Mouse (Mus musculus): ENCODE measurements around the gene Lingo3.
"Not testable (repeated sequence)": the region's sequence is repeated elsewhere in the genome, so short reads cannot be mapped to it uniquely, and the experiment has no call there.

The Lingo3 gene

DNA sequence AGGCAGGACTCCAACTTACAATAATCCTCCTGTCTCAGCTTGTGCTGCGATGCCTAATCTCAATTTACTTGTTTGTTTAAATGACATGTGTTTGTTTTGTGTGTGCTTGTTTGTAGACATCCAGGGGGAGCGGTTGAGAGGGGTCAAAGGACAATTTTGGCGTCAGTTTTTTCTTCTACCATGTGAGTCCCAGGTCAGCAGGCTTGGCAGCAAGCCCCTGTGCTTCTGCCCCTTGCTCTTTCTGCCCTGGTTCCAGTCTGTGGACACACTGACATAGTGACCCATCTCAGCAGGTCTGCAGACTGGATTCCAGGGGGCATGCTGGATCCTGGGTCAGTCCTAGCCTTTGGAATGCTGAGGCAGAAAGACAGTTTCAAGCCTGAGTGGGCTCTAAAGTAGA, 24.4 kb downstream of the Lingo3 start:
- DNase-seq (ENCODE audit: low read depth, low spot score), result no peak
- H3K36me3 ChIP-seq (ENCODE audit: control insufficient read depth, insufficient read depth, low read length, poor library complexity, severe bottlenecking), result no peaks in the 10 kb centered on the region
- no peaks in the 10 kb centered on the region for H3K27me3 ChIP-seq (ENCODE audit: control insufficient read depth, insufficient read depth, low read length, poor library complexity, severe bottlenecking)

DNA sequence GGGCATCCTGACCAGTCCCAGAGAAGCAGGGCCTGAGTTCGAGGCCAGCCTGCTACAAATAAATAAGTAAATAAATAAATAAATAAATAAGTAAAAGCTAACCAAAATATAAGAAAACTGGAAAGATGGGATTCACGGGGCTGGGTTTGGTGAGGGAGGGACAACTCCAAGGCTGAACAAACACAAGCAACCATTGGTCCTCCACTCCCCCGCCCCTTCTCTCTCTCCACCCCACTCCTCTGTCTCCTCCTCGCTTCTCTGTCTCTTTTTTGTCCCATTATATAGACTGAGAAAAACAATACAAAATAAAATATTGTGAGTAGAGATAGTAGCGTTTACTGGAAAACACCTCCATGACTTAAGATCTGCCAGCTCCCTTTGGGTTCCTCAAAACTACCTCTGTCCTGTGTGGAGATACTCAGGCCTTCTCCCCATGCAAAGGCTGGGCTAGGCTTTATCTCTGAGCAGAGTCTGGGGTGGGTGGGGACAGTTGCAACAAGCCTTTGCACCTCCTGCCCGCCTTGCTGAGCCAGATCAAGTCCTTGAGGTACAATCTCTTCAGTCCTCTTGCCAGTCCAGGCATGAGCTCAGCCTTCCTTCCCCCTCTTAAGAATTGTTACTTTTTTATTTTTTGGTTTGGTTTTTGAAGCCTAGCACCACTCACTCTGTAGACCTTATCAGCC, 25.1 kb downstream of the Lingo3 start:
- Histone ChIP-seq H3K36me3 (ENCODE audit: control insufficient read depth, insufficient read depth, low read length, poor library complexity, severe bottlenecking) (no peaks in the 10 kb centered on the region), H3K27me3 (ENCODE audit: control insufficient read depth, insufficient read depth, low read length, poor library complexity, severe bottlenecking) (no peaks in the 10 kb centered on the region)
- no peak for DNase-seq (ENCODE audit: low read depth, low spot score)

DNA sequence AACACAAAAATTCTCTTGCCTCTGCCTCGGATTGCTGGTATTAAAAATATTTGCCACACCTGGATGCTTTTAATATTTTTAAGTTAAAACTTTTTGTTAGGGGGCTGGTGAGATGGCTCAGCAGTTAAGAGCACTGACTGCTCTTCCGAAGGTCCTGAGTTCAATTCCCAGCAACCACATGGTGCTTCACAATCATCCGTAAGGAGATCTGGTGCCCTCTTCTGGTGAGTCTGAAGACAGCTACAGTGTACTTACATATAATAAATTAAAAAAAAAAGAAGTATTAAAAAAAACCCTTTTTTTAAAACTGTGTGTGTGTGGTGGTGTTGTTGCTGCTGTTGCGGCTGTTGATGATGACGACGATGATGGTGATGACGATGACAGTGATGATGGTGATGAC, 25.9 kb downstream of the Lingo3 start:
- H3K36me3 ChIP-seq (ENCODE audit: control insufficient read depth, insufficient read depth, low read length, poor library complexity, severe bottlenecking); H3K27me3 ChIP-seq (ENCODE audit: control insufficient read depth, insufficient read depth, low read length, poor library complexity, severe bottlenecking): not testable (repeated sequence)
- peak; percentile 57 for DNase-seq (ENCODE audit: low read depth, low spot score)

DNA sequence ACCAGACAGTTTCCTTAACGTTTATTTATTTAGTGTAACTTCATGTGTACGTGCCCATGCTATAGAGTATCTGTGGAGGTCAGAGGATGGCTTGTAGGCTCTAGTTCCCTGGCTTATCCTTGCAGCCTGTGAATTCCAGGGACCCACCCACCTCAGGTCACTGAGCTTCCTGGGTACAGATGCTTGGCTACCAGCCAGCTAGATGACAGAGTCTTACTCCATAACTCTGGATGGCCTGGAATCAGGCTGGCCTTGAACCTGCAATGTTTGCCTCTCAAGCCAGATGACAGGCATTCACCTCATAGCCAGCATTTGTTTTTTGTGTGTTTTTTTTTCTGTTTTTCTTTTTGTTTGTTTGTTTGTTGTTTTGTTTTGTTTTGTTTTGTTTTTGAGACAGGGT, 26.7 kb downstream of the Lingo3 start:
- H3K27me3 ChIP-seq (ENCODE audit: control insufficient read depth, insufficient read depth, low read length, poor library complexity, severe bottlenecking), result no peaks in the 10 kb centered on the region
- DNase-seq (ENCODE audit: low read depth, low spot score), result no peak
- no peaks in the 10 kb centered on the region for H3K36me3 ChIP-seq (ENCODE audit: control insufficient read depth, insufficient read depth, low read length, poor library complexity, severe bottlenecking)

DNA sequence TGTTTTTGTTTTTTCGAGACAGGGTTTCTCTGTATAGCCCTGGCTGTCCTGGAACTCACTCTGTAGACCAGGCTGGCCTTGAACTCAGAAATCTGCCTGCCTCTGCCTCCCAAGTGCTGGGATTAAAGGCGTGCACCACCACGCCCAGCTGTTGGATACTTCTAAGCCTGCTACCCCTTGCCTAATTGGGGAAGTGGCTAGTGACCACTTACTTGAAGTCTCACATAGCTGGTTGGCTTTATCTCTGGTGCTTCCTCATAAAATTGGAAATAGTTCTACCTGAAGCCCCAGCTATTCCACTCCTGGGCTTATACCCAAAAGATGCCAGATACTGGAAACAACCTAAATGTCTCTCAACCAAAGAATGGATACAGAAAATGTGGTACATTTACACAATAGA, 27.5 kb downstream of the Lingo3 start:
- not testable (repeated sequence) for H3K36me3 ChIP-seq (ENCODE audit: control insufficient read depth, insufficient read depth, low read length, poor library complexity, severe bottlenecking); DNase-seq (ENCODE audit: low read depth, low spot score)

DNA sequence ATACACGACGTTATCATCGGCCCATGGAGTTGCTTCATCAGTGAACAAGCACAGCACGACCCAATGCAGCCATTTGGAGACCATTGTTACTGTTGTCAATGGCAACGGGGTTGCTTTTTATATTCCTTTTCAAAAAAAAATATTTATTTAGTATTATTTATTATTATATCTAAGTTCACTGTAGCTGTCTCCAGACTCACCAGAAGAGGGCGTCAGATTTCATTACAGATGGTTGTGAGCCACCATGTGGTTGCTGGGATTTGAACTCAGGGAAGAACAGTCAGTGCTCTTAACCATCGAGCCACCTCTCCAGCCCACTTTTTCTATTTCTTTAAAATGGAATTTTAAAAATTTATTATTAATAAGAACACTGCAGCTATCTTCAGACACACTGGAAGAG, 29.0 kb downstream of the Lingo3 start:
- Histone ChIP-seq H3K36me3 (ENCODE audit: control insufficient read depth, insufficient read depth, low read length, poor library complexity, severe bottlenecking) (no peaks in the 10 kb centered on the region), H3K27me3 (ENCODE audit: control insufficient read depth, insufficient read depth, low read length, poor library complexity, severe bottlenecking) (no peaks in the 10 kb centered on the region)
- no peak for DNase-seq (ENCODE audit: low read depth, low spot score)

More for the DNA sequence above, 27.5 kb downstream of the Lingo3 start:
- H3K27me3 ChIP-seq (ENCODE audit: control insufficient read depth, insufficient read depth, low read length, poor library complexity, severe bottlenecking), result not testable (repeated sequence)

DNA sequence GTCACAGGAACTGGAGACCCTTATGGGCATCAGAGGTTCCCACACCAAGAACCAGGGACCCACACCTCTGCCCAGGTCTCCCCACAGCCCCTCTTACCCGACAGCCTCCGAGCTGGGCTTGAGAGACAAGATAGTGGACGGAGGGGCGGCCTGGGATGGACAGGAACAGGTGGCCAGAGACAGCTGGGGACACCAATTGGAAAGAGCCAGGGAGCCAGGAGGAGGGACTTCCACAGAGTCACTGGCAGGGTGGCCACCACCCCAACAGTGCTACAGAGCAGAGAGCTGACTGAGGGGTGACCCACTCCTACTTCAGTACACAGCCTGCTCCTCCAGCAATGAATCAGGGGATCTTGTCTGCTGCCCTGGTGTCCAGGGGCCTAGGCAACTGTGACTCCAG, 30.5 kb downstream of the Lingo3 start, which contains the start of gene Jsrp1:
Gene Jsrp1, minus strand, starts transcription at position 133 of the 400 bp plus-strand sequence.
- Histone ChIP-seq H3K27me3 (ENCODE audit: control insufficient read depth, insufficient read depth, low read length, poor library complexity, severe bottlenecking) (no peaks in the 10 kb centered on the region), H3K36me3 (ENCODE audit: control insufficient read depth, insufficient read depth, low read length, poor library complexity, severe bottlenecking) (no peaks in the 10 kb centered on the region)
- no peak for DNase-seq (ENCODE audit: low read depth, low spot score)

DNA sequence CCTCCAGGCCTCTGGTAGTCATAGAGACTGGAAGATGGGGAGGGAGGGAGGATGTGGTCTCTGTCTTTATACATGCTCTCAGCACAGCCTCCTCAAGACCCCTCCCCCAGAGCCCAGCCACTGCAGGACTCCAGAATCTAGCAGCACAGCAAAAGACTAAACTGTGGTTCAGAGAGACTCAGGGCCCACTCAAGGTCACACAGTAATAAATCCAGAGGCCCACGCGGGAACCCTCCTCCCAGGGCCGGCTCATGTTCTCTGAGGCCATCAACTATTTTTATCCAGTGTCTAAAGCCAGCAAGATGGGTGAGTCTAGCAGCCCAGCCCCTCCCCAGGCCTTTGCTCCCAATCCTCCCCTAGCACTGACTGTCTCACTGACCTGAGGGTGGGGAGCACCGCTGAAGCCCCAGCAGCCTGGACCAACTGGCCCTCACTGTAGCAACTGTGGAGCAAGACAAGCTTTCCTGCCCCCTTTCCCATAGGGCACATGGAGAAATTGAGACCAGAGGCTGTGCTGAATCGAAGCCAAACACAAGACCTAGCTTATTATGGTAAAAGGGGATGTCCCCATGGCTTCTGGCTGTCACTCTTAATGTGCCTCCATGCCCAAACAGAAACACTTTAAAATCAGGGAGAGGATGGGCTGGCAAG, 31.3 kb downstream of the Lingo3 start:
- H3K27me3 ChIP-seq (ENCODE audit: control insufficient read depth, insufficient read depth, low read length, poor library complexity, severe bottlenecking), result no peaks in the 10 kb centered on the region
- DNase-seq (ENCODE audit: low read depth, low spot score), result no peak
- no peaks in the 10 kb centered on the region for H3K36me3 ChIP-seq (ENCODE audit: control insufficient read depth, insufficient read depth, low read length, poor library complexity, severe bottlenecking)

DNA sequence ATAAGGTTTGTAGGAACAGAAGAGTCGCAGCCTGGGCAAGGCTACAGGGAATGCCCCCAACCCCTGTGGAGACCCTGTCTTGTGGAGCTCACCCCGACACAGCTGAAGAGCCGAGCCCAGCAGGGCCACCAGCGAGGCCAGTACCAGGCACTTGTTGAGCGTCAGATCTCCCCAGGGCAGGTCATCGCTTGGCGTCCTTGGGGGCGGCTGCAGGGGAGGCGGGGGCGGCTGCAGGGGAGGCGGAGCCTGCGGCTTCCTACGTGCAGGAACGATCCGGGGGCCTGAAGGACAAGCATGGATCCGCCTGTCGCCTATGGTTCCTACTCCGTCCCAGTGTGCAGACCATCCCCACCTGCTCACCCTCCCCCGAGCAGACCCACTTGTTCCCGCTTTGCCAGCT, 33.8 kb downstream of the Lingo3 start:
- H3K27me3 ChIP-seq (ENCODE audit: control insufficient read depth, insufficient read depth, low read length, poor library complexity, severe bottlenecking), result no peaks in the 10 kb centered on the region
- DNase-seq (ENCODE audit: low read depth, low spot score), result no peak

DNA sequence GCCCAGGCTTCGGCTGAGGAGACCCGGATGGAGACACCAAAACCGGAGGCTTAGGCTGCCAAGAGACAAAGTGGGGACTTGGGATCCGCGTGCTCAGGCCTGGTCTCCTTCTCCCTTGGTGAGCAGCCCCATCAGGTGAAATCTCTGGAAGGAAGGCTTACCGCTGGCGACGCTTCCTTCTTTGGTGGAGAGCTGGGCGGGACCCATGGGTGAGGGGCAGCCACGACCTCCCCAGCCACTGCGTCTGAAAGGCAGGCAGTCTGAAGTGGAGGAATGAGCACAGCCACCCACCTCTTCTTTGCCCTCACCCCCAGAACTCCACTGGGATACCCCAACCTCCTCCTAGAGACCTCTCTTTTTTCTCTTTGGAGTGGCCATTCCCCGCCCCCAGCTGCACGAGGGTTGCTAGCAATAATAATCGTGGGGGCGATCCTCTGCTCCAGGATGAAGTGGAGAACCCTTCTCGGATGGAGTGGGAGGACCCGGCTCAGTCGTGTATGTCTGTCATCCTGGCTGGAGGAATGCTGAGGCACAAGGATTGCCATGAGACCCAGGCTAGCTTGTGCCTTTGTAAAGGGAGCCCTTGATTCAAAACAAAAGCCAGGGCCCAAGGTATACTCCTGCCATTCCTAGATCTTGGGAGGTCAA, 34.7 kb downstream of the Lingo3 start:
- H3K36me3 ChIP-seq (ENCODE audit: control insufficient read depth, insufficient read depth, low read length, poor library complexity, severe bottlenecking), result no peaks in the 10 kb centered on the region; the same call in 1 of the 2 replicates
- no peak for DNase-seq (ENCODE audit: low read depth, low spot score)
- no peaks in the 10 kb centered on the region for H3K27me3 ChIP-seq (ENCODE audit: control insufficient read depth, insufficient read depth, low read length, poor library complexity, severe bottlenecking)

More for the DNA sequence above, 33.8 kb downstream of the Lingo3 start:
- H3K36me3 ChIP-seq (ENCODE audit: control insufficient read depth, insufficient read depth, low read length, poor library complexity, severe bottlenecking), result no peaks in the 10 kb centered on the region

DNA sequence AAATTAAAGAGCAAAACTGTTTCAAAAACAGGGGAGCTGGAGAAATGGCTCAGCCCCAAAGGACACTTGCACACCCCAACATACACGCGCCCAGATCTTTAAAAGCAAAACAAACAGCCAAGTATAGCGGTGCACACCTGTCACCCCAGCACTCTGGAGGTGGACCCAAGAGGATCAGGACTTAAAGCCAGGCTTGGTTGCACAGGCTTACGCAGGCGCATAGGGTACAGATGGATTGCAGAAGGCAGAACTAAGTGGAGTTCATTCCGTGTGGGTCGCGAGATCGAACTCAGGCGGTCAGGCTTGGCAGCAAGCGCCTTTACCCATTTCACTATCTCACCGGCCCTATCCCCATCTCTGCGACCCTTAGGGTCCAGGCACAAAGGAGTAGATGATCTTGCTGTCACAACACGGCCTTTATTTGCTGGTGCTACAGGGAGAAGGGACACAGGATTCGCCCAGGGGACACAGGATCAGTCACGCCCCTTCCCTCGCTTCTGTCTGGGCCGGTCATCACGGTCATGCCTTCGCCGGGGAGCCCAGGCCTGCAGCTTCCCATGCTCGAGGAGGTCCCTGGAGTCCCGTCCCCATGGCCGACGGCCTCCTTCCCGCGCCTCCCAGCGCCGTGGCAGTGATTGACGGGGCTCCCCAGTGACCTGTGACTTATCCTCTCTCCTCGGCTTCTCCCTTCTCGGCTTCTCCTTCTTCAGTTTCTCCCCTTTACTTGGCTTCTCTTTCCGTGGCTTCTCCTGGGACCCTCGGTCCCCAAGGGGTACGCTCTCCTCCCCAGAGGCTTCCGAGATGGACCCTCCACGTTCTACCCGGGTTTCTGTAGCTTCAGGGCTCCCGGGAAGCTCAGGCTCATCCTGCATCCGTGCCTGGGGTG, 35.5 kb downstream of the Lingo3 start:
- DNase-seq (ENCODE audit: low read depth, low spot score), result no peak
- peaks cover 2% of the 10 kb centered on the region; the same call in 1 of the 2 replicates for H3K36me3 ChIP-seq (ENCODE audit: control insufficient read depth, insufficient read depth, low read length, poor library complexity, severe bottlenecking)
- H3K27me3 ChIP-seq (ENCODE audit: control insufficient read depth, insufficient read depth, low read length, poor library complexity, severe bottlenecking), result no peaks in the 10 kb centered on the region

DNA sequence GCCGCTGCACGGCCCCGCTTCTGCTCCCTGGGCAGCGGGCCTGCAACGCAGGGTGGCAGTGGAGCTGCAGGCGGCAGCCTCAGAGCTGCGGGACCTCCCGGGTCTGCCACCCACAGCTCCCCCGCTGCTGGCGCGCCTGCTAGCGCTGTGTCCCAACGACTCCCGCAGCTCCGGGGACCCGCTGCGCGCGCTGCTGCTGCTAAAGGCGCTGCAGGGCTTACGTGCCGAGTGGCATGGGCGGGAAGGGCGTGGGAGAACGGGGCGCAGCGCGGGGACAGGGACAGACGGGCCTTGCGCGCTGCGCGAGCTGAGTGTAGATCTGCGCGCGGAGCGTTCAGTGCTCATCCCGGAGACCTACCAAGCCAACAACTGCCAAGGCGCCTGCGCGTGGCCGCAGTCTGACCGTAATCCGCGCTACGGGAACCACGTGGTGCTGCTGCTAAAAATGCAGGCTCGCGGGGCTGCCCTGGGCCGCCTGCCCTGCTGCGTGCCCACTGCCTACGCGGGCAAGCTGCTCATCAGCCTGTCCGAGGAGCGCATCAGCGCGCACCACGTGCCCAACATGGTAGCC, 36.7 kb downstream of the Lingo3 start:
- DNase-seq (ENCODE audit: low read depth, low spot score), result peak; percentile 67
- peaks cover 5% of the 10 kb centered on the region for H3K36me3 ChIP-seq (ENCODE audit: control insufficient read depth, insufficient read depth, low read length, poor library complexity, severe bottlenecking)

DNA sequence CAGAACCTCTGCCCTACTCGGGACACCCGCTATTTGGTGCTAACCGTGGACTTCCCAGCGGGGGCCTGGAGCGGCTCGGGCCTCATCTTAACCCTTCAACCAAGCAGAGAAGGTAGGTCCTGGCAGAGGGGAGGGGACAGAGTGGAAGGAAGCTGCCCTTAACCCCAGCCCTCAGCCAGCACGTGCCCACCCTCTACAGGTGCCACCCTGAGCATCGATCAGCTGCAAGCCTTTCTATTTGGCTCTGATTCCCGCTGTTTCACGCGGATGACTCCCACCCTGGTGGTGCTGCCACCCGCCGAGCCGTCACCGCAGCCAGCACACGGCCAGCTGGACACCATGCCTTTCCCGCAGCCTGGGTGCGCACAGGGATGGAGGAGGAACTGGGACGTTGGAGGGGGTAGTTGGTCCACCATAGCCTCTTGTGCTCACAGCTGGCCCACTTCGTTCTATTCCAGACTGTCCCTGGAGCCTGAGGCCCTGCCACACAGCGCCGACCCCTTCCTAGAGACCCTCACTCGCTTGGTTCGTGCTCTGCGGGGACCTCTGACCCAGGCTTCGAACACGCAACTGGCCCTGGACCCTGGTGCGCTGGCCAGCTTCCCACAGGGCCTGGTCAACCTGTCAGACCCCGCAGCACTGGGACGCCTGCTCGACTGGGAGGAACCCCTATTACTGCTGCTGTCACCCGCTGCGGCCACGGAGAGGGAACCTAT, 37.3 kb downstream of the Lingo3 start:
- Histone ChIP-seq H3K36me3 (ENCODE audit: control insufficient read depth, insufficient read depth, low read length, poor library complexity, severe bottlenecking) (peaks cover 5% of the 10 kb centered on the region), H3K27me3 (ENCODE audit: control insufficient read depth, insufficient read depth, low read length, poor library complexity, severe bottlenecking) (no peaks in the 10 kb centered on the region)
- DNase-seq (ENCODE audit: low read depth, low spot score), result no peak

More for the DNA sequence above, 36.7 kb downstream of the Lingo3 start:
- no peaks in the 10 kb centered on the region for H3K27me3 ChIP-seq (ENCODE audit: control insufficient read depth, insufficient read depth, low read length, poor library complexity, severe bottlenecking)

DNA sequence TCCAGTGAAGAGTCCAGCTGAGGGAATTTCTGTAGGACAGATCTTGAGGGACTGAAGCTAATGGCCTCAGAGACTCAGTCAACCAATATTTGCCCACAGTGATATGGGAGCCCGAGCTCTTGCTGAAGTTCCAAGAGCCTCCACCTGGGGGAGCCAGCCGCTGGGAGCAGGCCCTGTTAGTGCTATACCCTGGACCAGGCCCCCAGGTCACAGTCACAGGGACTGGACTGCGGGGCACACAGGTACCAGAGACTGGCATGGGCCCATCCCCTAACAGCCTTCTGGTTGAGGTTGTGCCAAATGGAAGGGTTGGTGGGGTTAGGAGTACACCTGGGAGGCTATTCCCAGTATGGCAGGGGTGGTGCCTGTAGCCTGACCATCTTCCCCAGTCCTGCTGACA, 37.9 kb downstream of the Lingo3 start:
- peak; percentile 78 for DNase-seq (ENCODE audit: low read depth, low spot score)
- Histone ChIP-seq H3K27me3 (ENCODE audit: control insufficient read depth, insufficient read depth, low read length, poor library complexity, severe bottlenecking) (no peaks in the 10 kb centered on the region), H3K36me3 (ENCODE audit: control insufficient read depth, insufficient read depth, low read length, poor library complexity, severe bottlenecking) (peaks cover 5% of the 10 kb centered on the region)

Measured in splenic B cell, adult 2 months (primary cell).